Mouse (Mus musculus): ENCODE data around the gene Scn4a.

Scn4a gene

GRCm38 (mm10) chr11:106313533-106313932, 39.6 kb downstream of the Scn4a start:
- DNase-seq: no peak

- DNase-seq: no peak
Measured at GRCm38 (mm10) chr11:106310123-106310522, 43.0 kb downstream of the Scn4a start.

GRCm38 (mm10) chr11:106308162-106308561, 44.9 kb downstream of the Scn4a start:
- no peak for DNase-seq

- DNase-seq: no peak
Measured at GRCm38 (mm10) chr11:106307432-106307831, 45.7 kb downstream of the Scn4a start.

GRCm38 (mm10) chr11:106306758-106307157, 46.3 kb downstream of the Scn4a start:
- no peak for DNase-seq

GRCm38 (mm10) chr11:106306065-106306385, 47.1 kb downstream of the Scn4a start:
- DNase-seq: no peak

- no peak for DNase-seq
Measured at GRCm38 (mm10) chr11:106305348-106306064, 47.6 kb downstream of the Scn4a start.

- peak; percentile 31 for DNase-seq
Measured at GRCm38 (mm10) chr11:106302634-106303033, 50.5 kb downstream of the Scn4a start.

- no peak for DNase-seq
Measured at GRCm38 (mm10) chr11:106301765-106302164, 51.3 kb downstream of the Scn4a start, which contains the start of gene Gh. Gene Gh, minus strand, starts transcription at chr11:106301865.

- no peak for DNase-seq
Measured at GRCm38 (mm10) chr11:106291861-106292260, 61.2 kb downstream of the Scn4a start.

GRCm38 (mm10) chr11:106290376-106290775, 62.7 kb downstream of the Scn4a start:
- no peak for DNase-seq

- DNase-seq: peak; percentile 52
Measured at GRCm38 (mm10) chr11:106289369-106289768, 63.7 kb downstream of the Scn4a start.

GRCm38 (mm10) chr11:106286987-106287386, 66.1 kb downstream of the Scn4a start:
- no peak for DNase-seq

GRCm38 (mm10) chr11:106286206-106286605, 66.9 kb downstream of the Scn4a start:
- DNase-seq: no peak

- DNase-seq: no peak
Measured at GRCm38 (mm10) chr11:106284126-106284525, 69.0 kb downstream of the Scn4a start.

- DNase-seq: no peak
Measured at GRCm38 (mm10) chr11:106283371-106283770, 69.7 kb downstream of the Scn4a start.

- no peak for DNase-seq
Measured at GRCm38 (mm10) chr11:106282452-106282851, 70.6 kb downstream of the Scn4a start.

GRCm38 (mm10) chr11:106276454-106276853, 76.6 kb downstream of the Scn4a start, which contains the start of gene Tcam1:
Gene Tcam1, plus strand, starts transcription at chr11:106276672.
- DNase-seq: peak; percentile 90

- DNase-seq: peak; percentile 59
Measured at GRCm38 (mm10) chr11:106274971-106275411, 78.1 kb downstream of the Scn4a start.

GRCm38 (mm10) chr11:106274374-106274773, 78.7 kb downstream of the Scn4a start:
- no peak for DNase-seq

GRCm38 (mm10) chr11:106273811-106274210, 79.3 kb downstream of the Scn4a start:
- no peak for DNase-seq

GRCm38 (mm10) chr11:106273311-106273684, 79.8 kb downstream of the Scn4a start:
- DNase-seq: no peak

- peak; percentile 100 for DNase-seq
Measured at GRCm38 (mm10) chr11:106272644-106273310, 80.3 kb downstream of the Scn4a start, which contains the start of gene Smarcd2. Gene Smarcd2, minus strand, starts transcription at chr11:106272972.

Measured in kidney, adult 11 months (tissue).